Mouse (Mus musculus) liver, adult 2 months (tissue): ENCODE measurements around the gene P4htm. TPM values are rescaled to one million over a fixed set of nuclear protein-coding genes. Genes with fewer than 3 reads are reported as not detected.

Source experiments
- DNase-seq: peaks from one replicate; pipeline ENCODE4 v3.0.0-alpha.2; 2011; ENCODE audit warnings: low read depth, low spot score; ENCODE audit errors: extremely low read depth
- H3K27ac ChIP-seq: fragments of 200-500 bp; replicated peaks from 2 replicates; pipeline ENCODE4 v1.5.1; 2012; ENCODE audit warnings: low read depth, mild to moderate bottlenecking, control low read depth, inconsistent platforms, low read length; ENCODE audit not compliant: insufficient read depth
- H3K27me3 ChIP-seq: fragments of 200-500 bp; 2 replicates; pipeline ENCODE4 v1.6.1; 2012; ENCODE audit warnings: mild to moderate bottlenecking, moderate library complexity, low read length, inconsistent platforms; ENCODE audit not compliant: control insufficient read depth, insufficient read depth
- H3K36me3 ChIP-seq: fragments of 200-500 bp; 2 replicates; pipeline ENCODE4 v1.6.1; 2012; ENCODE audit warnings: low read length, inconsistent platforms; ENCODE audit not compliant: control insufficient read depth, insufficient read depth
- H3K4me1 ChIP-seq: fragments of 200-500 bp; 2 replicates; pipeline ENCODE4 v1.6.1; 2011; ENCODE audit warnings: low read length; ENCODE audit not compliant: control insufficient read depth, insufficient read depth
- H3K4me3 ChIP-seq: fragments of 200-500 bp; 2 replicates; pipeline ENCODE4 v1.5.1; 2011; ENCODE audit warnings: low read depth, mild to moderate bottlenecking, control low read depth, low read length, moderate library complexity; ENCODE audit not compliant: insufficient read depth
- H3K79me2 ChIP-seq: fragments of 200-500 bp; 2 replicates; pipeline ENCODE4 v1.6.1; 2012; ENCODE audit warnings: inconsistent platforms, mild to moderate bottlenecking, low read length, moderate library complexity; ENCODE audit not compliant: control insufficient read depth, insufficient read depth
- H3K9ac ChIP-seq: fragments of 200-500 bp; 2 replicates; pipeline ENCODE4 v1.6.1; 2012; ENCODE audit warnings: low read depth, mild to moderate bottlenecking, control low read depth, inconsistent platforms, low read length
- CTCF ChIP-seq: fragments of 200-500 bp; IDR thresholded peaks from 2 replicates; pipeline ENCODE4 v1.5.1; 2011; ENCODE audit warnings: low read depth, low read length, control low read depth
- POLR2A ChIP-seq: fragments of 200-500 bp; IDR thresholded peaks from 2 replicates; pipeline ENCODE4 v1.6.1; 2011; ENCODE audit warnings: low read length, control low read depth; ENCODE audit not compliant: insufficient read depth; ENCODE audit errors: extremely low read depth
- WGBS: fragments of 180-500 bp; shearing (Covaris S2); methylation state at CpG from one replicate; pipeline ENCODE4 v1.1.7; 2018; 5-methylcytosine and 5-hydroxymethylcytosine counted together
- polyA plus RNA-seq: library from polyadenylated mRNA; depleted of rRNA; stranded (reverse); fragments of >200 nt; gene quantifications from 2 replicates; pipeline ENCODE4 v1.2.3, GENCODE M21; 2012; rRNA removed
- total RNA-seq: library from RNA; depleted of rRNA; stranded (reverse); fragments of >200 nt; gene quantifications from 2 replicates; pipeline ENCODE4 v1.2.3, GENCODE M21; 2014; rRNA removed

P4htm gene
- total and polyA plus RNA-seq, 2 experiments: 0.09 to 0.46 TPM

DNA sequence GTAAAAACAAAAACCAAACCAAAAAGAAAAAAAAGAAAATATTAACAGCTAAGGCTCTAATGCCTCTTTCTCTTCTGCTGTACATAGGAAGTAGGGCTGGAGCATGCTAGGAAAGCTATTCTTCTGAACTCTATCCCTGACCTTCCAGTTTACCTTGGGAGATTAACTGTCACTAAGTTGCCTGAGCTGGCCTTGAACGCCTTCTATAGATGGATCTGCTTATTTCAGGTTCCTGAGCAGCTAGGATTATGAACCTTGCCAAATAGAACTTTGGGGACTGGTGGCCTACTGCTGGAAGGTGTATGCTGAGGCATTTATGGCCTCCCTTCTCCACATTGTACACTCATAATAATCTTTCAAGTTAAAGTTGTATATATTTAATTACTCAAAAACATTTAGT lies 66.5 kb downstream of the P4htm start:
- Histone ChIP-seq H3K4me1 (no peaks in the 10 kb centered on the region; the same call in 1 of the 2 replicates), H3K36me3 (peaks cover 52% of the 10 kb centered on the region), H3K27ac (no peak overlapping the region), H3K9ac (no peak overlapping the region), H3K27me3 (no peaks in the 10 kb centered on the region), H3K79me2 (peaks cover 8% of the 10 kb centered on the region; the same call in 1 of the 2 replicates), H3K4me3 (no peak overlapping the region)
- 77% methylated on average over 1 of the region's 1 CpGs for WGBS
- TF ChIP-seq POLR2A (no peak), CTCF (no peak)
- no peak for DNase-seq

Other genes with a start within 250 kb of the P4htm start
- gene Usp4, start 249.8 kb downstream of the P4htm start, total RNA-seq: 62.0 and 63.8 TPM in 2 replicates
- gene Usp4, start 249.8 kb downstream of the P4htm start, polyA plus RNA-seq: 63.3 and 65.2 TPM in 2 replicates
- gene 1700102P08Rik, start 204.9 kb downstream of the P4htm start, total RNA-seq: not detected in 2 replicates
- not detected in 2 replicates for gene 1700102P08Rik, start 204.9 kb downstream of the P4htm start, polyA plus RNA-seq
- not detected in 2 replicates for gene Ccdc36, start 169.2 kb downstream of the P4htm start, total RNA-seq
- not detected in 2 replicates for gene Ccdc36, start 169.2 kb downstream of the P4htm start, polyA plus RNA-seq
- gene BC048562, start 161.2 kb downstream of the P4htm start, total RNA-seq: not detected in 2 replicates
- not detected in 2 replicates for gene BC048562, start 161.2 kb downstream of the P4htm start, polyA plus RNA-seq
- 5.6 and 6.4 TPM in 2 replicates for gene Ccdc71, start 137.1 kb downstream of the P4htm start, total RNA-seq
- gene Ccdc71, start 137.1 kb downstream of the P4htm start, polyA plus RNA-seq: 13.2 and 15.7 TPM in 2 replicates
- 8.7 and 10.1 TPM in 2 replicates for gene Klhdc8b, start 136.1 kb downstream of the P4htm start, total RNA-seq
- 13.2 and 25.6 TPM in 2 replicates for gene Klhdc8b, start 136.1 kb downstream of the P4htm start, polyA plus RNA-seq
- 4.0 and 4.8 TPM in 2 replicates for gene Lamb2, start 117.9 kb downstream of the P4htm start, total RNA-seq
- 2.7 and 5.0 TPM in 2 replicates for gene Lamb2, start 117.9 kb downstream of the P4htm start, polyA plus RNA-seq
- gene Usp19, start 107.1 kb downstream of the P4htm start, total RNA-seq: 24.3 and 34.1 TPM in 2 replicates
- gene Usp19, start 107.1 kb downstream of the P4htm start, polyA plus RNA-seq: 51.7 and 80.5 TPM in 2 replicates
- 69.6 and 70.6 TPM in 2 replicates for gene Qars, start 90.0 kb downstream of the P4htm start, total RNA-seq
- gene Qars, start 90.0 kb downstream of the P4htm start, polyA plus RNA-seq: 90.2 and 99.4 TPM in 2 replicates
- 43.0 and 52.7 TPM in 2 replicates for gene Qrich1, start 80.9 kb downstream of the P4htm start, total RNA-seq
- gene Qrich1, start 80.9 kb downstream of the P4htm start, polyA plus RNA-seq: 50.7 and 54.9 TPM in 2 replicates
- gene Impdh2, start 37.4 kb downstream of the P4htm start, total RNA-seq: 33.6 and 39.3 TPM in 2 replicates
- gene Impdh2, start 37.4 kb downstream of the P4htm start, polyA plus RNA-seq: 62.5 and 72.8 TPM in 2 replicates
- gene Ndufaf3, start 30.2 kb downstream of the P4htm start, total RNA-seq: 12.0 and 13.4 TPM in 2 replicates
- gene Ndufaf3, start 30.2 kb downstream of the P4htm start, polyA plus RNA-seq: 29.0 and 31.3 TPM in 2 replicates
- gene Dalrd3, start 27.8 kb downstream of the P4htm start, total RNA-seq: 32.8 and 35.2 TPM in 2 replicates
- 104 and 130 TPM in 2 replicates for gene Dalrd3, start 27.8 kb downstream of the P4htm start, polyA plus RNA-seq
- 6.4 and 8.1 TPM in 2 replicates for gene Wdr6, start 18.9 kb downstream of the P4htm start, total RNA-seq
- 8.4 and 14.8 TPM in 2 replicates for gene Wdr6, start 18.9 kb downstream of the P4htm start, polyA plus RNA-seq
- gene Arih2, start 51.7 kb upstream of the P4htm start, total RNA-seq: 34.0 and 37.1 TPM in 2 replicates
- gene Arih2, start 51.7 kb upstream of the P4htm start, polyA plus RNA-seq: 25.5 and 26.8 TPM in 2 replicates
- 96.4 and 118 TPM in 2 replicates for gene Slc25a20, start 64.4 kb upstream of the P4htm start, total RNA-seq
- gene Slc25a20, start 64.4 kb upstream of the P4htm start, polyA plus RNA-seq: 52.5 and 70.6 TPM in 2 replicates
- 20.0 and 26.2 TPM in 2 replicates for gene Prkar2a, start 91.6 kb upstream of the P4htm start, total RNA-seq
- gene Prkar2a, start 91.6 kb upstream of the P4htm start, polyA plus RNA-seq: 23.4 and 28.8 TPM in 2 replicates
- gene Ip6k2, start 186.1 kb upstream of the P4htm start, total RNA-seq: 78.6 and 87.2 TPM in 2 replicates
- gene Ip6k2, start 186.1 kb upstream of the P4htm start, polyA plus RNA-seq: 47.1 and 52.8 TPM in 2 replicates
- gene Nckipsd, start 210.7 kb upstream of the P4htm start, total RNA-seq: 2.2 and 2.8 TPM in 2 replicates
- 5.8 and 7.7 TPM in 2 replicates for gene Nckipsd, start 210.7 kb upstream of the P4htm start, polyA plus RNA-seq
- under 0.01 TPM in 1 of 2 replicates, not detected in the other for gene Celsr3, start 228.7 kb upstream of the P4htm start, total RNA-seq
- not detected in 2 replicates for gene Celsr3, start 228.7 kb upstream of the P4htm start, polyA plus RNA-seq